Comparison of ENCODE assay signal across 8 mouse cellular contexts in genomic region chr14:57524671-57525387, GRCm38 (mm10). TPM values are rescaled to one million over a fixed set of nuclear protein-coding genes. Genes with fewer than 3 reads are reported as not detected.
DNase-seq lines count a peak whose midpoint lies in the region; ATAC-seq lines count a peak whose summit lies in the region.

Il17d (plus strand) TSS chr14:57524777.

- ATAC-seq in forebrain, embryonic 16.5 days: peak; percentile 60
- ATAC-seq in hindbrain, embryonic 15.5 days (ENCODE audit: low FRiP score, low read depth): peak; percentile 60
- ATAC-seq in liver, embryonic 12.5 days: no peak; the same call in 1 of the 2 replicates
- ATAC-seq in neural tube, embryonic 12.5 days (ENCODE audit: low FRiP score, low read depth): peak; percentile 57
- no peak for ATAC-seq in activated CD4-positive, CD25-positive, alpha-beta regulatory T cell, adult 4 months

- H3K9me3 ChIP-seq in forebrain, embryonic 16.5 days (ENCODE audit: control insufficient read depth, low read length): no peaks in the 10 kb centered on the region
- no peaks in the 10 kb centered on the region for H3K9me3 ChIP-seq in hindbrain, embryonic 15.5 days
- H3K9me3 ChIP-seq in liver, embryonic 12.5 days (replicated peaks): no peaks in the 10 kb centered on the region
- no peaks in the 10 kb centered on the region for H3K9me3 ChIP-seq in neural tube, embryonic 12.5 days

- H3K27ac ChIP-seq in brown adipose tissue, adult 24 weeks (replicated peaks; ENCODE audit: low read depth, low read length): no peak within 1 kb of the TSS
- H3K27ac ChIP-seq in forebrain, embryonic 16.5 days (ENCODE audit: low read length): peak within 1 kb of the TSS; percentile 50; the same call in 1 of the 2 replicates
- H3K27ac ChIP-seq in hindbrain, embryonic 15.5 days (replicated peaks): peak within 1 kb of the TSS; percentile 72
- H3K27ac ChIP-seq in liver, embryonic 12.5 days: no peak within 1 kb of the TSS
- H3K27ac ChIP-seq in neural tube, embryonic 12.5 days: no peak within 1 kb of the TSS

- DNase-seq in ovary, postnatal 36 days (ENCODE audit: low spot score): peak; percentile 47
- no peak for DNase-seq in ovary, adult 18-20 months (ENCODE audit: low spot score)

- H3K36me3 ChIP-seq in forebrain, embryonic 16.5 days (ENCODE audit: control insufficient read depth, insufficient read depth): no peaks in the 10 kb centered on the region
- no peaks in the 10 kb centered on the region for H3K36me3 ChIP-seq in hindbrain, embryonic 15.5 days
- no peaks in the 10 kb centered on the region for H3K36me3 ChIP-seq in liver, embryonic 12.5 days
- H3K36me3 ChIP-seq in neural tube, embryonic 12.5 days: no peaks in the 10 kb centered on the region

- no peaks in the 10 kb centered on the region for H3K27me3 ChIP-seq in forebrain, embryonic 16.5 days (replicated peaks; ENCODE audit: control insufficient read depth, insufficient read depth, low read length)
- H3K27me3 ChIP-seq in hindbrain, embryonic 15.5 days: peaks cover 14% of the 10 kb centered on the region
- H3K27me3 ChIP-seq in liver, embryonic 12.5 days (replicated peaks): peaks cover 63% of the 10 kb centered on the region
- H3K27me3 ChIP-seq in neural tube, embryonic 12.5 days (replicated peaks): peaks cover 24% of the 10 kb centered on the region

- under 1% methylated on average over 77 of the region's 104 CpGs for WGBS in forebrain, embryonic 16.5 days
- under 1% methylated on average over 58 of the region's 104 CpGs for whole genome bisulfite sequencing in hindbrain, embryonic 15.5 days
- 2% methylated on average over 67 of the region's 104 CpGs for WGBS in liver, embryonic 12.5 days (ENCODE audit: insufficient replicate concordance)
- WGBS in neural tube, embryonic 12.5 days: 1% methylated on average over 77 of the region's 104 CpGs

- H3K4me2 ChIP-seq in forebrain, embryonic 16.5 days (ENCODE audit: low read length): peak within 1 kb of the TSS; percentile 80
- H3K4me2 ChIP-seq in hindbrain, embryonic 15.5 days: peak within 1 kb of the TSS; percentile 72
- H3K4me2 ChIP-seq in liver, embryonic 12.5 days: peak within 1 kb of the TSS; percentile 93
- peak within 1 kb of the TSS; percentile 89 for H3K4me2 ChIP-seq in neural tube, embryonic 12.5 days (replicated peaks)

- H3K4me3 ChIP-seq in brown adipose tissue, adult 24 weeks (ENCODE audit: insufficient read depth, low read depth, low read length): peak within 1 kb of the TSS; percentile 72
- peak within 1 kb of the TSS; percentile 77 for H3K4me3 ChIP-seq in forebrain, embryonic 16.5 days (replicated peaks; ENCODE audit: low read length)
- peak within 1 kb of the TSS; percentile 69 for H3K4me3 ChIP-seq in hindbrain, embryonic 15.5 days
- peak within 1 kb of the TSS; percentile 66 for H3K4me3 ChIP-seq in liver, embryonic 12.5 days
- peak within 1 kb of the TSS; percentile 80 for H3K4me3 ChIP-seq in neural tube, embryonic 12.5 days

- H3K9ac ChIP-seq in forebrain, embryonic 16.5 days (replicated peaks; ENCODE audit: low read depth, low read length): peak within 1 kb of the TSS; percentile 80
- peak within 1 kb of the TSS; percentile 75 for H3K9ac ChIP-seq in hindbrain, embryonic 15.5 days
- H3K9ac ChIP-seq in liver, embryonic 12.5 days: peak within 1 kb of the TSS; percentile 46; the same call in 1 of the 2 replicates
- H3K9ac ChIP-seq in neural tube, embryonic 12.5 days: peak within 1 kb of the TSS; percentile 68

- peaks cover 5% of the 10 kb centered on the region; the same call in 1 of the 2 replicates for H3K4me1 ChIP-seq in brown adipose tissue, adult 24 weeks (ENCODE audit: control insufficient read depth, insufficient read depth, insufficient read length, low read length)
- H3K4me1 ChIP-seq in forebrain, embryonic 16.5 days (replicated peaks; ENCODE audit: control insufficient read depth, insufficient read depth, low read length): peaks cover 9% of the 10 kb centered on the region
- peaks cover 24% of the 10 kb centered on the region for H3K4me1 ChIP-seq in hindbrain, embryonic 15.5 days (replicated peaks)
- H3K4me1 ChIP-seq in liver, embryonic 12.5 days: peaks cover 14% of the 10 kb centered on the region
- 0 out of 2 replicates have a peak, but pooled peaks cover 7% of the 10 kb centered on the region for H3K4me1 ChIP-seq in neural tube, embryonic 12.5 days

RNA-seq across cellular contexts. Expression of gene Il17d, which starts in this region (rescaled TPM):
- polyA plus RNA-seq in brown adipose tissue, adult 24 weeks (2012; ENCODE audit: insufficient read depth, insufficient read length, missing spikeins): 1.1 and 1.5 TPM in 2 replicates
- polyA plus RNA-seq in forebrain, embryonic 16.5 days (2015; fragmentation: Nextera tagmentation; extraction: Ambion mirVana): 4.7 and 5.0 TPM in 2 replicates
- polyA plus RNA-seq in hindbrain, embryonic 15.5 days (2015; fragmentation: Nextera tagmentation; extraction: Ambion mirVana): 6.1 and 7.4 TPM in 2 replicates
- 0.68 and 1.4 TPM in 2 replicates for polyA plus RNA-seq in liver, embryonic 12.5 days (2016; fragmentation: Nextera tagmentation; extraction: Ambion mirVana)
- polyA plus RNA-seq in neural tube, embryonic 12.5 days (2016; fragmentation: Nextera tagmentation; extraction: Ambion mirVana): 3.4 and 3.6 TPM in 2 replicates
- not detected for polyA plus RNA-seq in activated CD4-positive, CD25-positive, alpha-beta regulatory T cell, adult 4 months (2017; shearing (Covaris generic))

Comparison
In these comparisons a context has a peak if more than half of its experiments do, and no peak if none do; other contexts are left out.
1. H3K27ac ChIP-seq: peak in forebrain, embryonic 16.5 days (single experiment) and hindbrain, embryonic 15.5 days (single experiment); none in brown adipose tissue, adult 24 weeks (single experiment), liver, embryonic 12.5 days (single experiment) and neural tube, embryonic 12.5 days (single experiment).
2. ATAC-seq: peak in forebrain, embryonic 16.5 days (single experiment), hindbrain, embryonic 15.5 days (single experiment) and neural tube, embryonic 12.5 days (single experiment); none in liver, embryonic 12.5 days (single experiment) and activated CD4-positive, CD25-positive, alpha-beta regulatory T cell, adult 4 months (single experiment).
3. Peak in every context shown above with its lines, with median percentiles within 50 percentile points of each other: H3K4me3 ChIP-seq, H3K4me2 ChIP-seq and H3K9ac ChIP-seq.